Mouse (Mus musculus) NIH3T3 (cell line): Measurements from ENCODE around the gene Gpr137.
"Not testable (repeated sequence)": the region's sequence is repeated elsewhere in the genome, so short reads cannot be mapped to it uniquely, and the experiment has no call there.

Experiments
- DNase-seq: peaks from one replicate; pipeline ENCODE4 v3.0.0-alpha.2; 2012; ENCODE audit warnings: low read depth

Gpr137 gene

GRCm38 (mm10) chr19:6905498-6906159, 36.7 kb downstream of the Gpr137 start:
- DNase-seq, result no peak

- no peak for DNase-seq
Observed at GRCm38 (mm10) chr19:6904846-6905245, 37.4 kb downstream of the Gpr137 start.

DNA sequence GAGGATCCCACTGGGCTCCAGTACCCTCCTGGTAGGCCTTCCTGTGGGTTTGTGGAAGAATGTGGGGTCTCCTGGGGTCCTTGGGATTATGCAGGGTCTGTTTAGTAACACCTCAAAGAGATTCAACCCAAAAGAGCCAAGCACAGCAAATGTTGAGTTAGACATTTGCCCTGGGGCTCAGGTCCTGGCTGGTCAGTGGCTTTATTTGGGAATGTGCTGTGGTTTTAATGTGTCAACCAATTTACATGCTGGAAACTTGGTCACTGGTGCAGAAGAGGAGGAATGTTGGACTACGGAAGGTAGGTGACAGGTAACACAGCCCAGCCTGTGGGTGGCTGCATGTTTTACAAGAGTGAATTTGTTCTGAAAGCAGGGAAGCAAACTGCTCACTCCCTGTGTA, 39.2 kb downstream of the Gpr137 start:
- no peak for DNase-seq

DNA sequence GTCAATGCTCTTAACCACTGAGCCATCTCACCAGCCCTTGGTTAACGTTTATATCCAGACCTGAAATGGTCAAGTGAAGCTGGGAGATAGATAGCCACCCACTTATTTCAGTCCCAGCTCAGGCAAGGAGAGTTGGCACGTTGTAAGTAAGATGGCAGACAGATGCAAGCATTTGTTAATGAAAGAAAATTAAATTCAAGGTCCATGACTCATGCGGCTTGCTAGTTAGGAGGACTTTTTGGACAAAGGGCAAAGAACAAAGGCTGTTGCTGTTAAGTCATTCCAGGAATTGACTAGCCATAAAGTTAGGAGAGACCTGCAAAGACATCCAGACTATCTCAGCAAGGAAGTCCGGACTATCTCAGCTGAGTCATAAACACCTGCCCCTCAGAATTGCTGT, 42.6 kb downstream of the Gpr137 start:
- DNase-seq, result no peak

GRCm38 (mm10) chr19:6895608-6896305, 46.5 kb downstream of the Gpr137 start:
- not testable (repeated sequence) for DNase-seq

GRCm38 (mm10) chr19:6893731-6894451, 48.4 kb downstream of the Gpr137 start:
- DNase-seq, result no peak

DNA sequence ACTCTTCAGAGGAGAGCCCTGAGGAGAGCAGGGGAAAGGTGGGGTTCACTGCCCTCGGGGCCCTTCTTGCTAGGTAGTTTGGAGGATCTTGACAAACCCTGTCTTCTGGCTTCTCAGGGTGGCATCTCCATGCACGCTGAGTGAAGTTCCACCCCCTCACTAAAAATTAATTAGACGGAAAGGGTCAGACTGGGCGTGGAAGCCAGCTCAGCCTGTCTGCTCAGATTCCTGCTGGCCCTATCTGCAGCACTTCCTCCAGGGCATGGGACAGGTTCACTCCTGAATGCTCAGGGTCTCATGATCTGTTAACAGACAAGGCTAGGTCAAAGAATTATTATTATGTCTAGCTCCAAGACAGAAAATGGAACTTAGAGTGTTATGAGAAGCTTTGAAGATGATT, 49.8 kb downstream of the Gpr137 start:
- no peak for DNase-seq
